Mouse (Mus musculus): Measurements from ENCODE around the gene Pde4b.
A peak's percentile ranks its signal among the peaks of the same experiment; 100 is the strongest.

Gene Pde4b

DNA sequence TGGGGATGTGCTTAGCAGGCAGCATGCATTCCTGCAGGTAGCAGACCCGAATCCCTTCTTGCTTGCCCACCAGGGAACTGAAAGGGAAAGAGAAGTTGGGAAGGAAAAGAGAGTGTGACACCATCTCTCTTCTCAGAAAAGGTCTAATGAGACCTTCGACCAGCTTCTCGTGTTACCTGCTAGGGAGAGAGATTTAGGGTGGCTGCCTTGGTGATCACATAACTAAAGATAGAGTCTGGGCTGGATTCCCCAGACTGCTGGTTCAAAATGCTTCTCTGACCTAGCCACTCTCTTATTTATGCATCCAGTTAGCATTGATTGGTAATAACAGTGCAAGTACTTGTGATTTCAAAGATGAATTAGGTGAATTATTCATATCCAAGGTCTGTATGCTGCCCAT lies 448.5 kb downstream of the Pde4b start:
- no peak for DNase-seq (ENCODE audit: low read depth, low spot score)

- no peak for DNase-seq (ENCODE audit: low read depth, low spot score)
Measured at GRCm38 (mm10) chr4:102538266-102538665, 450.9 kb downstream of the Pde4b start.

- DNase-seq (ENCODE audit: low read depth, low spot score) = no peak
Measured at GRCm38 (mm10) chr4:102538793-102539192, 451.4 kb downstream of the Pde4b start.

DNA sequence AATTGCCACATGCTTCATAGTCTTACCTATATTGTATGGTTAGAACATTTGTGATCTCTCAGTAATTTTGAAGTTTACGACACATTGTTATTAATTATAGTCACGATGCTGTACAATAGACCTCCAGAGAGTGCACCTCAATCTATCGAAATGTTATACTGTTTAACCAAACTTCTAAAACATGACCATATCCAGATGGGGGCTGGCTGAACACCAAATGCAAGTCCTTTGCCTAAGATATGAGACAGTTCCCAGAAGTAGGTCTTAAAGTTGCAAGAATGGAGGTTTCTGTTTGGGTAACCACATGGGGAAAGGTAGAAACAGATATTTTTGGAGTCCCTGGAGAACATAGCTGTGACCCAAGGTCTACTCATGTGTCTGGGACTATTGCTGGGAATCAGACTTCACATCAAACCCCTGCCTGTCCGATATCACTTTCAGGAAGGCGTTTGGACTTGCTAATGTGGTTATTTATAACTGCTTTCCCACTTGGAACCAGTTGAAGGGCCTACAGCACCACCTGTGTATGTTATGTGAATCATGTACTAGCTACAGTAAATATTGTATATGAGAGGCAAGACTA lies 452.3 kb downstream of the Pde4b start:
- no peak for DNase-seq (ENCODE audit: low read depth, low spot score)

DNA sequence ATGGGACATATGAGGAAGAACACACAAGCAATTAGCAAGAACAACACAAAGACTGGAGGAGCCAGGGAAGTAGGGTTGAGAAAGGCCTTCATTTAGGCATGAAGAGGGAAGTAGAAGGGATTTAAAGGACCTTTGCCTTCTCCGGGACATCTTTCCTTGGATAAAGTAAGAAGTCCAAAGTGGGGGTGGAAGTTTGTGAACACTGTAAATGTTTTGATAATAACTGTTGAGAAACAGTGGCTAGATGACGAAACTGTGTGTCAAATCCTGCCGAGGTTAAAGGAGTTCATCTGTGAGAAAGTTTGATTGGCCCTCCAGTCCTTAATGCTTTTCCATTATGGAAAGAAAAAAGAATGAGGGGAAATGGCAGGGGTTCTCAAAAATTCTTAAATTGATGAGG lies 455.6 kb downstream of the Pde4b start:
- DNase-seq (ENCODE audit: low read depth, low spot score) = no peak

DNA sequence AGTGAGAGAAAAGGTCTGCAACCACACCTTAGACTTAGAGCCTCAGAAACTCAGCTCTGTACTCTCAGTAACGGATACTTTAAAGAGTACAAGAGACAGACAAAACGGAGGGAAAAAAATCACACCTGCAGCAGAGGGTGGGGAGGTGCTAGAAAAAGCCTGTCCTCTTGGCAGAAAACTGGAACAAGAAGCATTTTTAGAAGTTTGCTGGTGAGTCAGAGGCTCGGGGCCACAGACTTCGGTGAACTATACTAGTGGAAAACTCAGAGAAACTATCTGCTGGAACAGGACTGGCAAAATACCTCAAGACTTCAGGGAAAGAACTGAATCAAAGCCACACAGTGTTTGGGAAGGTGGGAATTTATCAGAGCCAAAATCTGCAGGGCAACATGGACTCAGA lies 457.9 kb downstream of the Pde4b start:
- no peak for DNase-seq (ENCODE audit: low read depth, low spot score)

GRCm38 (mm10) chr4:102555566-102555965 lies 468.2 kb downstream of the Pde4b start:
- no peak for DNase-seq (ENCODE audit: low read depth, low spot score)

DNA sequence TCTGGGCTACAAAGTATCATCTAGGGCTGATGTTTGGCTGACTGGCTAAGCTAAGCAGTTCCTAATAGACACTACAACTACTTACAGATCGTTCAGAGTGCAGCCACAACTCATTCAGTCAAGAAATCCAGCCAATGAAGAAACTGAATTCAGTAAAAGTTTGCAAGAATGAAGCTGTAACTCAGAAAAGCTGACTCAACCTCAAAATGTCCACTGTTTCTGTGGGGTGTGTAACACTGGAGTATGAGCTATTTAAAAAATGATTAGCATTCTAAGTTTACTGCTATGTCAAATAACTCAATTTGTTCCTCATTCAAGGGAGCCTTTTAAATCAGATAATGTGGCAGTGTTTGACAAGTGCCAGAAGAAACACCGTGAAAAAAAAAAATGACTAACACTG lies 469.7 kb downstream of the Pde4b start:
- DNase-seq (ENCODE audit: low read depth, low spot score) = no peak

GRCm38 (mm10) chr4:102557508-102558220 lies 470.3 kb downstream of the Pde4b start:
- DNase-seq (ENCODE audit: low read depth, low spot score) = no peak

- DNase-seq (ENCODE audit: low read depth, low spot score) = no peak
Measured at GRCm38 (mm10) chr4:102558328-102558727, 471.0 kb downstream of the Pde4b start.

DNA sequence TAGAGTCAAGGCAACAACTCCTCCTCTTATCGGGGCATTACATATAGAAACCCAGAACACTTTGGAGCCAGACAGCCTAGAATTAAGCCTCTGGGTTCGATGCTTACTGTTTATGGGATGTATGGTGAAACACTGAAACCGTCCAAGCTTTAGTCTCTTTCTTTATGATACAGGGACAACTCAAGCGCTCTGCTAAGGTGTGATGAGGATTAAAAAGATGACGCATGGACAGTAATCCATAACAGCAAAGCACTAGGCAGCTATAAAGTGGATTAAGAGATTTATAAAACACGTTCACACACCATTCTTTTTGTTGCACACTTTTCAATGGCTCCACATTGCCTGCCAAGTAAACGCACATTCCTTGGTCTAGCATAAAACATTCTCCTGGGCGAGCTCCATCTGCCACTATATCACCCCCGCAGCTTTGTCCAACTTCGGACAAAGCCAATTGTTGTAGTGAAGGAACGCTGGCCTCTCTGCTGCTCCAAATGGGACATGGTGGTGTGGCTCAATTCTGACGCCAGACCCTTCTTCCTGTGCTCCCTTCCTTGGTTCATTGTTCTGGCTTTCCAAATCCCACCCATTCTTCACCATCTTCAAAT lies 473.4 kb downstream of the Pde4b start:
- no peak for DNase-seq (ENCODE audit: low read depth, low spot score)

DNA sequence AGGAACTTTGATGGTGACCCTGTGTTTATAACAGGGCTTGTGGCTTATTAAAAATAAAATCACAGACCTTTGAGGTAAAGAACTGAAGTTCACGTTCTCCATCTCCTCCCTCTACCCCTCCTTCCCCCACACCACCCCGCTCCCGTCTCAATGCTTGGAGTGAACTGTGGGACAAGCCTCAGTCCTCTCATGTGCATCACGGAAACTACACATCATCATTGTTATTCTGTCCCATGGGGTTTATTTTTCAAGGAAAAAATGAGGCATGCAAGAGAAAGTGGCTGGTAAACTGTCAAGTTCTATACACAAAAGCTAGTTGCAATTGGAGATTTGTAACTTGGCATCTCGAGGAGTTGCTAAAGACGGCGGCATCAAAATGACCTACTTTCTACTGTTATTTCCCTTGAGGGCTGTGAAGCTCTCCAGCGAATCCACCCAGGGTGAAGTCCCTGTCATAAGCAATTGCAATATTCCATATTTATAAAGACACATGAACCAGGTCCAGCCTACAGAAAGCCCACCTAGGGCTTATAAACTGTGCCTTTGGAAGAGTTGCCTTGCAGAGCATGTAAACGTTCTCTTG lies 476.0 kb downstream of the Pde4b start:
- DNase-seq (ENCODE audit: low read depth, low spot score) = no peak

GRCm38 (mm10) chr4:102564286-102564685 lies 476.9 kb downstream of the Pde4b start:
- DNase-seq (ENCODE audit: low read depth, low spot score) = no peak

- no peak for DNase-seq (ENCODE audit: low read depth, low spot score)
Measured at GRCm38 (mm10) chr4:102566421-102566820, 479.1 kb downstream of the Pde4b start.

DNA sequence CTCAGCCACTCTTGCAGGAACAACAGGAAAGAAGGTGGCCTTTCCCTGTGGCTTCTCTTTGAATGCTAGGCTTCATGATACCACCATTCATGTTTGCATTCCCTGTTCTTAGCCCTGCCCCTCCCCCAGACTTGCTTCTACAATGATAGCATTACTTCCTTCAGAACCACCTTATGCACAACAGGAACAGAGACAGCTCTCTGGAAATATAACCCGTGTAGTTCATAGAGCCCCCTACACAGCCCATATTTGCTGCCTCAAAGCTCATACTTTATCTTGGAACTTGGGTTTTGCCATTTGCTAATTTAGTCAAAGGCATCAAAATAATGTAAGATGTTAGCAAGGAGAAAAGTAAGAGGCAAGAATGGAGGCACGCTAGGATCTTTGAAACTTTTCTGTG lies 479.8 kb downstream of the Pde4b start:
- no peak for DNase-seq (ENCODE audit: low read depth, low spot score)

- no peak for DNase-seq (ENCODE audit: low read depth, low spot score)
Measured at GRCm38 (mm10) chr4:102567676-102568254, 480.4 kb downstream of the Pde4b start.

GRCm38 (mm10) chr4:102568591-102568990 lies 481.2 kb downstream of the Pde4b start:
- DNase-seq (ENCODE audit: low read depth, low spot score) = no peak

- no peak for DNase-seq (ENCODE audit: low read depth, low spot score)
Measured at GRCm38 (mm10) chr4:102569101-102569583, 481.8 kb downstream of the Pde4b start.

DNA sequence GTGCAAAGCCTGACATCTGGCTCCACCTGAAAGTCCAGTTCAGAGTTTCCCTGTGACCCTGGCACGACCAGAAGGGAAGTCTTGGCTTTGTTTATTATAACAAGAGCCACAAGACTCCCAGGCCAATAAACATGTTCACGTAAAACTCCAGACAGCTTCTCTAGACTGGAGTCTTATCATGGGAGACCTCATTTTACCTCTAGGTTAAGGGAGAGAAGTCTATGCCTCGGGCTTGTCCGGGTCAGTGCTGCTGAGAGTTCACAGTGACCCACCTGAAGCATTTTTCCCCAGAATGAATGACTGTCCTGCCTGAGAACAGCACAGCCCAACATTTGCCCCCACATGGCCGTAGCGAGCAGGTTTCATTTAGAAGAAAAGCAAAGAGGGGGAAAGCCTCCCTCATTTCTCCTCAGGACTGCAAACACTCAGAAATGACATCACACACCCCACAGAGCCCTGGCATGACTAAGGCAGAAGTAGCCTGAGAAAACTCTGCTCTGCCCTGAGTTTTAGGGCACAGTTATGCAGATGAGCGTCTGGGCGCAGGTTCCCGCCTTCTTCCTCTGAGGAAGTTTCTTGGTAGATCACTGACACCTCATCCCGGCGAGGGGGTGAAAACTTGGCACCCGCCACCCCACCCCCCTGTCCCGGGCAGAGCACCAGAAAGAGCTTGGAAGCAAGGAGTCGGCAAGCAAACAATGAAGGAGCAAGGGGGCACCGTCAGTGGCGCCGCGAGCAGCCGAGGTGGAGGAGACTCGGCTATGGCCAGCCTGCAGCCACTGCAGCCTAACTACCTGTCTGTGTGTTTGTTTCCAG lies 482.8 kb downstream of the Pde4b start:
- peak; percentile 12 for DNase-seq (ENCODE audit: low read depth, low spot score)

- peak; percentile 9 for DNase-seq (ENCODE audit: low read depth, low spot score)
Measured at GRCm38 (mm10) chr4:102570766-102571411, 483.5 kb downstream of the Pde4b start.

DNA sequence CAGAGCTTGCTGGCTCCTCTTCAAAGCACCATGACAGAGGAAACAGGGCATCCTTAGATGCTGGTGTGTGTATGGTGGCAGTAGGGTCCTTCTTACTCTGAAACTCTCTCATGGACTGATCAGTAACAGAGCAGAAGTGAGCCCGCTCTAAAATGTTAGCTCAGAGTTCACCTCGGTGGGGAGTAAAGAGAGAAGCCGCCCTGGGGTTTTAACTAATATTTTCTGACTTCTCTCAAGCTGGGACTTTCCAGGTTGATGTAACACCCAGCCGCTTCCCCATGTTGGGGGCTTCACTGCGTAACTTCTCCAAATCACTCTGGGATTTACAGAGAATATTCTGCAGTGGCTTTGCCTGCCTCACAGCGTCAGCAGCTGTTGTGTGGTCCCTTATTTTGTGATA lies 484.7 kb downstream of the Pde4b start:
- no peak for DNase-seq (ENCODE audit: low read depth, low spot score)
